ENCODE assay signal across 22 mouse cellular contexts in genomic region chr13:85359621-85360020, GRCm38 (mm10).
DNase-seq lines count a peak whose midpoint lies in the region; ATAC-seq and TF ChIP-seq lines count a peak whose summit lies in the region.
"Had no signal": no experiment of that assay in that cellular context is flagged by ENCODE, and none has a peak within 500 bp of the region (broad histone marks: within the 10 kb centered on the region; RNA-seq: fewer than 3 reads in every experiment).

No protein-coding gene starts in this region.

- no peaks in the 10 kb centered on the region for H3K36me3 ChIP-seq in C2C12 (ENCODE audit: control insufficient read depth, insufficient read depth)
- H3K36me3 ChIP-seq in hindbrain, embryonic 13.5 days = no peaks in the 10 kb centered on the region
- H3K36me3 ChIP-seq: embryonic facial prominence, embryonic 15.5 days; forebrain, embryonic 12.5 days; heart, embryonic 13.5 days had no signal

- no peak for ATAC-seq in hindbrain, embryonic 13.5 days (ENCODE audit: low FRiP score)
- ATAC-seq: forebrain, embryonic 16.5 days; hindbrain, embryonic 16.5 days had no signal

- H3K79me3 ChIP-seq in C2C12 (ENCODE audit: low read depth) = no peaks in the 10 kb centered on the region

- no peak overlapping the region for H3K27ac ChIP-seq in hindbrain, embryonic 13.5 days
- no peak overlapping the region for H3K27ac ChIP-seq in layer of hippocampus, adult 2 months
- H3K27ac ChIP-seq: embryonic facial prominence, embryonic 15.5 days; forebrain, embryonic 12.5 days; heart, embryonic 13.5 days had no signal

- no peak overlapping the region for H3K4me2 ChIP-seq in hindbrain, embryonic 13.5 days
- H3K4me2 ChIP-seq: embryonic facial prominence, embryonic 15.5 days; forebrain, embryonic 12.5 days; heart, embryonic 13.5 days had no signal

- H3K79me2 ChIP-seq in C2C12 (ENCODE audit: control insufficient read depth, insufficient read depth) = no peaks in the 10 kb centered on the region

- 71% methylated on average over 2 of the region's 2 CpGs for WGBS in hindbrain, embryonic 13.5 days

- H3K9me3 ChIP-seq in hindbrain, embryonic 13.5 days = no peaks in the 10 kb centered on the region
- H3K9me3 ChIP-seq: embryonic facial prominence, embryonic 15.5 days; forebrain, embryonic 12.5 days; heart, embryonic 13.5 days had no signal

- H3K27me3 ChIP-seq in C2C12 (ENCODE audit: control insufficient read depth, insufficient read depth, insufficient read length) = no peaks in the 10 kb centered on the region
- H3K27me3 ChIP-seq in hindbrain, embryonic 13.5 days = no peaks in the 10 kb centered on the region
- H3K27me3 ChIP-seq: CH12.LX; embryonic facial prominence, embryonic 15.5 days; forebrain, embryonic 12.5 days; heart, embryonic 13.5 days had no signal

- H3K9ac ChIP-seq in hindbrain, embryonic 13.5 days = no peak overlapping the region
- H3K9ac ChIP-seq: embryonic facial prominence, embryonic 15.5 days; forebrain, embryonic 12.5 days; heart, embryonic 13.5 days had no signal

- DNase-seq in 3134 (ENCODE audit: extremely low read depth, insufficient read length, low spot score) (peak; percentile 8), adipocyte (ENCODE audit: low spot score) (peak; percentile 9)
- peak; percentile 26 for DNase-seq in fibroblast of lung, adult 2 months (ENCODE audit: low read depth)
- DNase-seq in layer of hippocampus, adult 8-10 months (ENCODE audit: low spot score in 2 of 2) = no peak
- no peak for DNase-seq in thymus, postnatal 14 days
- no peak for DNase-seq in layer of hippocampus, adult 2 months (ENCODE audit: low spot score in 2 of 2)
- DNase-seq: adrenal gland, postnatal 10 days; cerebellum, adult 8-10 months; cerebellum, postnatal 14 days; embryo, embryonic 11 days; gastrocnemius, postnatal 36 days; heart, adult 11 months; heart, postnatal 36 days; kidney, adult 11 months had no signal

- no peak for TF ChIP-seq CTCF in C2C12 (IDR thresholded peaks at IDR 0.05; ENCODE audit: control insufficient read depth, insufficient read depth, insufficient read length)
- TF ChIP-seq CTCF in layer of hippocampus, adult 2 months (conservative IDR thresholded peaks at IDR 0.05) = no peak

- no peaks in the 10 kb centered on the region for H3K4me1 ChIP-seq in hindbrain, embryonic 13.5 days (replicated peaks)
- H3K4me1 ChIP-seq: embryonic facial prominence, embryonic 15.5 days; forebrain, embryonic 12.5 days had no signal

- no peak overlapping the region for H3ac ChIP-seq in C2C12 (ENCODE audit: control insufficient read depth, insufficient read length, low read depth)

- H3K4me3 ChIP-seq in C2C12 (ENCODE audit: insufficient read depth, poor library complexity, severe bottlenecking) = no peak overlapping the region
- H3K4me3 ChIP-seq in hindbrain, embryonic 13.5 days = no peak overlapping the region
- H3K4me3 ChIP-seq in layer of hippocampus, adult 2 months = no peak overlapping the region
- H3K4me3 ChIP-seq: embryonic facial prominence, embryonic 15.5 days; forebrain, embryonic 12.5 days; heart, embryonic 13.5 days had no signal

TF ChIP-seq in C2C12, 6 proteins besides CTCF, POLR2A, EP300 and RAD21:
- TF ChIP-seq CEBPB (IDR thresholded peaks at IDR 0.05; ENCODE audit: low read depth) (peak; percentile 17), MYOD1 (IDR thresholded peaks at IDR 0.05; ENCODE audit: control insufficient read depth, insufficient read length, low read depth) (no peak), MYOG (IDR thresholded peaks at IDR 0.05; ENCODE audit: control insufficient read depth, extremely low read depth, insufficient read length) (no peak), USF1 (IDR thresholded peaks at IDR 0.05; ENCODE audit: low read depth) (no peak)
TF ChIP-seq in C2C12: peak in this region for 1.

Comparison
In these comparisons a context has a peak if more than half of its experiments do, and no peak if none do; other contexts are left out.
1. DNase-seq: peak in 3134 (single experiment), adipocyte (single experiment) and fibroblast of lung, adult 2 months (single experiment); none in layer of hippocampus, adult 8-10 months (0 of 2), thymus, postnatal 14 days (single experiment) and layer of hippocampus, adult 2 months (0 of 2).